7 mouse cellular contexts compared by ENCODE assay signal in the genomic region with DNA sequence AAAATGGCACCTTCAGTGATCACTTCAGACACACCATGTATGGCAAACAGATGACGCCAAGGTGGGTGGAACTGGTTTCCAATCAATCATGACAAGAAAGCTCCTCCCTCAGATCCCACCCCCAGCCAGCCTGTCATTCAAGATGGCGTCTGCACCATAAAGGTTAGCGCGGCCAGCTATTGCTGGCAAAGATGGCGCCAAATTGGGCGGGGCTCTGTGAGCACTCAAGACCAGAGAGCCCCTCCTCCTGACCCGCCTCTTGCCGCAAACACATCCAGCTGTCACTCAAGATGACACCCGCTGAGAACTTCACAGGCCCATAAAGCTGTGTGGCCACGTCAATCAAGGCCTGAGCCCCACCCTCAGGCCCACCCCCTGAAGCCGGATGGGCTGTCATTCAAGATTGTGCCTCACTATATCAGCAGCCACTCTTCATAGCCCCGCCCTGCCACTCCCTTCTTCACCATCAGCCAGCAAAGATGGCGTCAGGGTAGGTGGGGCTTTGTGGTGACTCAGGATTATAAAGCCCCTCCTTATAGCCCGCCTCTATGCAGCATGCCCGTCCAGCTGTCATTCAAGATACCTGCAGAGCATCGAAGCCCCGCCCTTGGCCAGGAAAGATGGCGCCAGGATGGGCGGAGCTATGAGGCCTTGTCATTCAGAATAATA. TPM values are rescaled to one million over a fixed set of nuclear protein-coding genes. Genes with fewer than 3 reads are reported as not detected.
DNase-seq lines count a peak whose midpoint lies in the region; TF ChIP-seq lines count a peak whose summit lies in the region.

No protein-coding gene starts in this region.

- H3K4me3 ChIP-seq in left cerebral cortex, adult 2 months: peak overlapping the region; percentile 74

- DNase-seq in adrenal gland, postnatal 25 days: peak; percentile 84
- DNase-seq in embryo, embryonic 10 days (ENCODE audit: low spot score): peak; percentile 90
- peak; percentile 79 for DNase-seq in gastrocnemius, postnatal 10 days
- DNase-seq in hindlimb bud, embryonic 11.5 days (ENCODE audit: extremely low spot score, low read depth, low spot score): peak; percentile 58
- peak; percentile 84 to 90 for DNase-seq in left cerebral cortex, adult 2 months (ENCODE audit: extremely low spot score in 1 of 2, low spot score in 2 of 2)
- DNase-seq in lung, postnatal 36 days: peak; percentile 96
- peak; percentile 95 to 97 for DNase-seq in right cerebral cortex, postnatal 36 days (ENCODE audit: low spot score in 2 of 2)

- no peak for TF ChIP-seq CTCF in left cerebral cortex, adult 2 months (IDR thresholded peaks at IDR 0.05)

- intact Hi-C loops in left cerebral cortex, adult 2 months (cut with DNase I): loop anchor here (10.0 kb wide), 1 partner anchor 364 kb away; the partner anchor contains the start of gene Zfp78

- peak overlapping the region; percentile 90 for H3K27ac ChIP-seq in left cerebral cortex, adult 2 months

RNA-seq across cellular contexts. Expression of gene Peg3, which starts 1.8 kb away (rescaled TPM):
- 32.2 and 49.5 TPM in 2 replicates for total RNA-seq in adrenal gland, postnatal 25 days (2021)
- 100 to 1,000 TPM; 160 to 196 TPM for total RNA-seq in gastrocnemius, postnatal 10 days (2021)
- 100 to 1,000 TPM; 217 to 241 TPM for total RNA-seq in left cerebral cortex, adult 2 months (2021)

RNA-seq across cellular contexts. Expression of gene Usp29, which starts 2.0 kb away (rescaled TPM):
- 1.2 and 1.7 TPM in 2 replicates for total RNA-seq in adrenal gland, postnatal 25 days (2021)
- 1 to 10 TPM; 5.9 to 6.5 TPM for total RNA-seq in gastrocnemius, postnatal 10 days (2021)
- total RNA-seq in left cerebral cortex, adult 2 months (2021): 10 to 100 TPM; 38.7 to 47.2 TPM

RNA-seq across cellular contexts. Expression of gene Zim1, which starts 32.1 kb away (rescaled TPM):
- 5.5 and 5.8 TPM in 2 replicates for total RNA-seq in adrenal gland, postnatal 25 days (2021)
- 100 to 1,000 TPM; 112 to 137 TPM for total RNA-seq in gastrocnemius, postnatal 10 days (2021)
- 1 to 10 TPM; 4.5 to 7.8 TPM for total RNA-seq in left cerebral cortex, adult 2 months (2021)

Comparison
In these comparisons a context has a peak if more than half of its experiments do, and no peak if none do; other contexts are left out.
1. Peak in every context shown above with its lines: DNase-seq, H3K4me3 ChIP-seq and H3K27ac ChIP-seq.
2. RNA of gene Usp29, which starts 2.0 kb away (total RNA-seq): 38.7 to 47.2 TPM in left cerebral cortex, adult 2 months; 5.9 to 6.5 TPM in gastrocnemius, postnatal 10 days and 1.2 to 1.7 TPM in adrenal gland, postnatal 25 days; every median in the first group is over 4 times any median in the second.
3. RNA of gene Zim1, which starts 32.1 kb away (total RNA-seq): 112 to 137 TPM in gastrocnemius, postnatal 10 days; 4.5 to 7.8 TPM in left cerebral cortex, adult 2 months and 5.5 to 5.8 TPM in adrenal gland, postnatal 25 days; every median in the first group is over 10 times any median in the second.